Mouse (Mus musculus) retina, adult 2 months (tissue): Measurements from ENCODE around the gene Lrmda.

ENCODE experiments used
- DNase-seq: peaks from one replicate; pipeline ENCODE4 v3.0.0-alpha.2; 2012; ENCODE audit warnings: low read depth, low spot score

Lrmda gene

DNA sequence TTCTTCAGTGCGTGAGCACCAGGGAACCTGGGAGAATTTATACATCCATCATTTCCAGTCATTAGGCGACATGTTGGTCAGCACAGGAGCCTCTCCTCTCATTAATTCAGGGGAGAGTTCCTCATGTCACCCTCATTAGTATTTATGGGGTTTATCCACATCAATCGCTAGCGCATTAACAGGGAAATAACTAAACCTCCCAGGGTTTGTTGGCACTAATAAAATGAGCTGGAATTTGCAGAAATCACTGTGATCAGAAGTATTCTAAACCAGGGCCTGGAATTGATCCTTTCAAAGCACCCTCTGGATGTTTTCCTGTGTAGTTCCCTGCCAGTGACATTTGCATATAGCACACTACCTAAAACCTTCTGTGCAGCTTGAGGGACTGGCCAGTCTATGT, 382.9 kb downstream of the Lrmda start:
- DNase-seq = no peak

DNA sequence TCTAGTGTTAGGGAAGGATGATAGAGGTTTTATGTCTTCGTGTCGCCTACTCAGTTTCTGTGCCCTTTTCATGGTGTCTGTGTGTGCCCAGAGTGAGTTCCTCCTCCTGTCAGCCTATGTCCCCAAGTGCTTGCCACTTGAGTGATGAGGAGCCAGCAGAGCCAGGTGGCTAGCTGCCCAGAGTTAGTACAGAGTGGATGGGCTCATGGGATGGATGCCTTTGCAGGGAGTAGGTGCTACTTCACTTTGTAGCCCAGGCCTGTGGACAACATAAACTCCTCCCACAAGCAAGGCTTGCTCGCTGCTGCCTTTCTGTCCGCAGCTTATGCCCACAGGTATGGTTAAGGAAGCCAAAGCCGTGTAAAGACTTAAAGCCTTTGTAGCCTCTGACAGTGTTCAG, 387.1 kb downstream of the Lrmda start:
- DNase-seq = no peak

DNA sequence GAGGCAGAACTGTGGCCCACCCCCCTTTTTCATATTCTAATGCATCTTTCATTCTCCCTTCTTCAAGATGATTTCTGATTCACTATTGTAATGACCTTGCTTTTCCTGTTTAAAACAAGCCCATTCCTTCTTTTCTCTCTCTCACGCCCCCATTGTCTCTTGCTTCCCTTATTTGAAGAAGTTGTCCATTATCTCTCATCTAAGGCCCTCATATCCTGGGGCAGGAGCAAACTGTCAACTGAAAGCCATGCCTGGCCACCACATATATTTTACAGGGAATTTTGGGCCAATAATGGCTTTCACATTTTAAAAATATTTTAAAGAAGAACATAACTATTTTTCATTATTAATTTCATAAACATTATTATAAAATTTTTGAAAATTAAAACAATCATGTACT, 391.3 kb downstream of the Lrmda start:
- no peak for DNase-seq

DNA sequence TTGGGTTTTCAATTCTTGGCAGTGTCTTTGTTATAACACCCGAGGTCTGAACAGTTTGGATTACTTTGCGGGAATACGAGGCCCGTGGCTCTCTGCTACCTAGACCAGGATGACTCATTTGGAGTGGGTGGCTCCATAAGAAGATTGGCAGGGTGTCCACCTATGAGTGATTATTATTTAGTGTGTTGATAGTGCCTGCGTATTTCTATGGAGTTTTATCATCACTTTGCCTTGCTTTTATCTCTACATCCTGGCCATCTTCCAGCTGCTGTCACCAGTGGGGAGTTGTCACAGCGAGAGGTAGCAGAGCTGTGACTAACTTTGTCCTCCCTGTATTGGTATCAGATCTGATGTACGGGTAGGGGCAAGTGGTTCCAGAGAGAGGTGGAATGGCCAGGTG, 393.7 kb downstream of the Lrmda start:
- no peak for DNase-seq

DNA sequence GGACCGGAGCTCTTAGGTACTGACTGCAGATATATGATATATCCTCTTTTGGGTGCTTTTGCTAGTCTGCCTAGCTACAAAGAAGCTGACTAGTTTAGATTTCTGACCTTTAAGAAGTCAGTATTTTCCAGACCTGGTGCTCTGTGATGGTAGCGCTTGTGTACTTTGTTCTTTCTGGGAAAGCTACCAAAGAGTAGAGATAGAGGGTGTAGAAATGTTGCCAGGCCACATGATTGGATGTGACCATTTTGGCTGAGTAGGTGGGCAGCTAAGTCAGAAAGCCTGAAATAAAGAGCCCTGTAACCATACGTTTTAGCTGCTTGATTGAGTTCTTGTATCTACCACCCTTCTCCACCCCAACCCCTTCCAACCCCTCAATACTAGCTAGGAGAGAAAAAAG, 398.2 kb downstream of the Lrmda start:
- DNase-seq = no peak

DNA sequence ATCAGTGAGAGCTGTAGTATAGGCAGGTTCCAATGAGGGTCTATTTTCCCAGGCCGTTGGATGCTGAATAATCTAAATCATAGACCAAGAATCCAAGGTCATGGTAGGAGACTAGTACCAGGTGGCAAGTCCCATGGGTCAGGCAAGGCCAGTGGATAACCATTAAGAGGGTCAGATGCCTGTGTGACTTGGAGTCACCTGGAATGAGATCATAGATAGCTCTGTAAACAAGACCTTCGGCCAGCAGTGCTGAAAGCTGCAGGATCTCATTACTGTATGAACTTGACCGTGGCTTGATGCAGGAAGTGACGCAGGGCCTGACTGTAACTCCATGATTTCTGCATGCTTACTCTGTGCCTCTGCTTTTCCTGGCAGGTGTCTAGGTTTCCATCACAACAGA, 402.2 kb downstream of the Lrmda start:
- DNase-seq = no peak

DNA sequence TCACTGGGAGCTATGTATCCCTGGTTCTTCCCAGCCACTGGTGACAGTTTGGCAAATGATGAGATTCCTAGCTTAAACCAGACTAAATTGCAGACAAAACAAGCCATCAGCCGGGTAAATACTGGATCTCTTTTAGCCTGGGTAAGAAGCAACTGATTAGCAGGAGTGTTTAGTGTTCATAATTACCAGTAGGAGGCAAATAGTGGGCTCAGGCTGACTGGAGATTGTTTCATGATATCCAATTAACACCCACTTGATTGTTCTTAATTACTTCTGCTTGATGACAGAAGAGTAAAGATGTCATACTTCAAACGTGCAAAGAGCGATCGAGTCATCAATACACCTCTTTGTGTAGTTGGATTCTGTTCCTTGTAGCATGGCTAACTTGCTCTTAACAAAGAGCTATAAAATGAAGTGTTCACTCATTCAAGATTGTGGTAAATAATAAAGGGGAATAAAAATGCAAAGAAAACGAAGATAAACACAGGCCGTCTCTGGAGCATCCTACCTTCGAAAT, 405.6 kb downstream of the Lrmda start:
- DNase-seq = no peak

DNA sequence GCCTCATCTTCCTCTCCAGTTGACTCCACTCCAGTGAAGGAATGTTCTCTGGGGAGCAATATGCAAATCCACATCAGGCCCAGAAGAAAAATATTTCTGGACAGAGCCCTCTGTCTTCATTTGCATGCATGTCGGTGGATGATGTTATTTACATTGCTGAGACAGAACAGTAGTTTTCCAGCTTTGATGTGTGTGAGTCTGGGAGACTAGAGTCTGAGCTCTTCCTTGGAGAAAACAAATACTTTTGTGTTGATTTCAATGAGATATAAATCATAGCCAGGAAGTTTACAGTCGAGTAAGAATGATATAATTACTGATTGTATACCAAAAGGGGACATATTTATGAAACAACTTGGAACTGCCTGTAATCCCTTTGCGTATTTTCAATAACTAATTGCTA, 415.9 kb downstream of the Lrmda start:
- no peak for DNase-seq

DNA sequence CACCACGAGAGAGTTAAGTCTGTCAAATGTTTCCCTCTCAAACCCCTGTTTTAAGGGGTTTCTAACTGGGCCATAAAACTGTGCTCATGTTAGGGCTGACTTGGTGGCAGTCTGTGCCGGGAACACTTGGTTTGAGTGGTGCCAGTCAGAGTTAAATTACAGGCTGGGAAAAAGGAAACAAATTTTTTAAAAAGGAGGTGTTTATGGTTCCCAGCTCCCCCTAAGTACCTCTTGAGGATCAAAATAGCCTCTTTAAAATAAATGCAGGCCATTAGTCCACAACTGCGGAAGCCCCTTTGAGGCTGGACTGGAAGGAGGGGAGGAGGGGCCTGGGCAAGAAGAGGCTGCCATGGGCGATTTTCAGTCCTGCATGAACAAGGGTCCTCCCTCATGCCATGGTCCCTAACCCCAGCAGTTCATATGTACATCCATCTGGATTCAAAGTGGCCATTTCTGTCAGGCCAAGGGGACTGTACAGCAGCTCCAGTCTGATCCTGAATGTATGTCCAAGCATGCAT, 416.4 kb downstream of the Lrmda start:
- no peak for DNase-seq

DNA sequence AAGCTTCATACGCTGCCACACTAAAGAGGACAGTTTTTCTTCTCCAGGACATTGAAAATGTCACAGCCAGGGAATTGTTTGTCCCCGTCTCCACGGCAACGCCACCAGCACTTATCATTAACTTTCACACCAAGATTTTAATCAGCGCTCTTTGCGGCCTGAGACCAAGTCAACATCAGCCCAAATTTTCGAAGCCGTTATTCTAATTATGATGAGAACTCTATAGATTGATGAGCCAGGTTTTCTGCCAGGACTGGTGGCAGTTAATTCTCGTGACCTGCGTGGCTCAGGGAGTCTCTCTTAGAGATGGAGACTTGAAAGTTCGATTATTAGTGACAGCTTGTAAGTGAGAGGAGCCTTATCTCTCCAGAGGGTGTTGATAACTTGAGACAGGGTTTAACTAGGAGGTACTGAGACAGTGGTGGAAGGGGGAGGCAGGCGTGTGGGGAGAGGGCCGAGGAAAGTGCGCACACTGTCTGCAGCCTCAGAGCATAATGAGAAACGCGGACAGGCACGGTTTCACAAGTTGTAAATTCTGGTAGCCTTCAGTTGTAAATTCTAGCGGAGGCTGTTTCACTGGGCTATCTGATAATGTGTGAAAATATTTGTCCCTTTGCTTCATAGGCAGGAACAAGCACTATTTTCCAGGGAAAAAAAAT, 421.0 kb downstream of the Lrmda start:
- DNase-seq = no peak

DNA sequence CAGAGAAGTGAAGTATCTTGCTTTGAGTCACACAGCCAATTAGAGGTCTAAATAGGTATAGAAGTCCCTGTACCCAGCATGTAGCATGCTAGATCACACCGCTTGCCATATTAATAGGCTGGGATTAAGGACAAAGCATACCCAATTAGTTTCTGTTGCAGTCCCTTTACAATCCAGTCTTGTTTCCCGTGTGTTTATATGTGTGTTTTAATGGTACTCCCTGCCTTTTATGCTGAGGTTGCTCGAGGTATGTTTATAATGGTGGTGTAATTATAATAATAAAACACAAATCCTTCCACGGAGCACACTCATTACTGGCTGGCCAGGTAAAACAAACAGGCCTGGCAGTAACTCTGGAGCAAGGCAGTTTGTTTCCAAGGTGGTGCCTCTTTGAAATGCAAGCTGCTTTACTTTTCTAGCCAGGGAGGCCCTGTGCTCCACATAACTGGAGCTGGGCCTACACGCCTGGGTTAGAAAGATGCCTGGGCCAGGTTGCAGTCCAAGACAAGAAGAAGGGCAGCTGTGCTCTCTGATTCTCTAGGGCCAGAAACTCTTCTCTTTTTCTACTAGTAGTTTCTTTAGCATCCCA, 422.4 kb downstream of the Lrmda start:
- DNase-seq = no peak

DNA sequence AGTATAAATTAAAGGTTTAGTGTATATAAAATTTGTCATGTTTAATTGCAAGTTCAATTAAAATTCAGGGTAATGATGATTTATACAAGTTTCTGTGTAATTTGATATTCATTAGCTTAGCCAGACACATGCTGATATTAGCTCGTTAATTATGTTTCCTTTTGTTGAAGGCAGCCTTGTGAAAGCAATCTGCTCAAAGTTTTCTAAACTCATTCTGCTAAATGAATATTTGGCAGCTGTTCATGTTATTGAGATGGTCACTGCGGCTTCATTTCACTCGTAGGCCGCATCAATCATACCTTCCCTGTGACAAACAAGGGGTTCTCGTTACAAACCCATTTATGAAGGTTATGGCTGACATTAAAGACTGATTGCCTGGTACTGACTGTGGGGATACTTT, 423.2 kb downstream of the Lrmda start:
- DNase-seq = no peak

DNA sequence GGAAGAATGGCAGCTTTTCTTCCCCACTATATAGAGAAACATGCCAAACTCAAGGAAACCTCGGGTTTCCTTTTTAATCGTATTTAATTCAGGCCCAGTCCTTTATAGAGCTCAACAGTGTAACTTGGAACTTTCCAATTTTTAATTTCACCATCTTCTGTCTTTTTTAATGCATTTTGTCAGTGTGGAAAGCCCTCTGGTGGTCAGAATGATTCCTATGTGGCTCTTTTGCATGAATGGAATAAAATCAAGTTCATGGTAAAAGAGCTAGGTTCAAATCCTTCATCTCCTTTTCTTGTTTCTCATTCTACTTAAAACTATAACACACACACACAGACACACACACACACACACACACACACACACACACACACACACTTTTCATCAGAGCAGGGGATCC, 425.0 kb downstream of the Lrmda start:
- DNase-seq = no peak

DNA sequence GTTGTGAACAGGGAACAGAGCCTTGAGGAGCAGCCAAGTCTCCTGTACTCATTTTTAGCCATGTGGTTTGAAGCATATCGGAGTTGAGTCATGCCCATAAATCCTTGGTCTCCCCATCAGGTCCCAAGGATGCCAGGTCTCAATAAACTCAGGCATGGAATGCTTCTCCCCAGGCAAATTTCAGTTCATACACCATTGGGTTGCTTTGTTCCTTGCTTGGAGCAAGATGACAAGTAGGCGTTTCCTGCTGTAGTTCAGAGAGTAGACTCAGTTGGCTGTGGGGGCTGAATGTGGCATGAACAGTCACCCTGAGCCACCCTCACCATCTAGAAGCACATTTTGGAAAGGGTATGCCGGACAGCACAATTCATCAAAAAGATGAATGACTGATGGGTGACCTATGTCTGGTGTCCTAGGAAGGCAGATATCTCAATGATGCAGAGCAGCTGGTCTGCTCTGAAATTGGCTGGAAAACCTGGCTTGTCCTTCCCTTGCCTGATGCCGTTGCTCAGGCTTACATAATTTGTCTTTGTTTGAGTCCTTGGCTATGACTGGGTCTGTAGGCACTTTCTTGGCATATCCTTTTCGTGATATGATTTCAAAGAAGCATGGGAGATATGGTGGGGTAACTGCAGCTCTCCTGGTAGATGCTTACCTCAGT, 425.8 kb downstream of the Lrmda start:
- DNase-seq = no peak

DNA sequence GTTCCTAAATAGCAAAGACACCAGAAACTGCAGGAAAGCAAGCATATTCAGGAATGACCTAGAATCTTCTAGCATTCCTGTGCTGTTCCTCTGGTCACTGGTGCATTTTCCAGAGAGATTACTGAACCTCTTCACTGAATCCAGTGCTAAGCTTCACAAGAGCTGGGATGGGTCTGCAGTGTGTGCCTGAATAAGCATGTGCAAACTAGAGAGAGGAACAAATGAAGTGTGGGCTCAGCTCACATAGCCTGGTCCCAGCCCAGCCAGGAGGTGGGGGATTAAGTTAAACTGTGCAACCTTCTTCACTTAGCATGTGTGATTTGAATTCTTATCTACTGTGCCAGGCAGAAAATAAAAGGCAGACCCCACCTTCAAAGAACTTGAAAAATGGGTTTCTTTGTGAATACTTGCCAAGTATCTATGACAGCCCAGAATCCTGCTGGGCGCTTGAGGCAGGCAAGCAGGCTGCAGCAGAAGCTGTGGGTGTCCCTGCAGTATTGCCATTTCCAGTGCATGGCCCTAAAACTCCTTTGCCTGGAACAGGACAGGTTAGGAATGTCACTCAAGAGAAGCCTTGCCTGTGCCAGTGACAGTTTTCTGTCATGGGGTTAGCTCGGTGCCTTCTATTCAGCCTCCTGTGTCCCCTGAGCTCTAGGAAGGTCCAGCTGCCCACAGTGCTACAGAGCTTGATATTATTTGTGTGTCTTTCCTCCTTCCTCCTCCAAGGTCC, 426.5 kb downstream of the Lrmda start:
- DNase-seq = no peak

DNA sequence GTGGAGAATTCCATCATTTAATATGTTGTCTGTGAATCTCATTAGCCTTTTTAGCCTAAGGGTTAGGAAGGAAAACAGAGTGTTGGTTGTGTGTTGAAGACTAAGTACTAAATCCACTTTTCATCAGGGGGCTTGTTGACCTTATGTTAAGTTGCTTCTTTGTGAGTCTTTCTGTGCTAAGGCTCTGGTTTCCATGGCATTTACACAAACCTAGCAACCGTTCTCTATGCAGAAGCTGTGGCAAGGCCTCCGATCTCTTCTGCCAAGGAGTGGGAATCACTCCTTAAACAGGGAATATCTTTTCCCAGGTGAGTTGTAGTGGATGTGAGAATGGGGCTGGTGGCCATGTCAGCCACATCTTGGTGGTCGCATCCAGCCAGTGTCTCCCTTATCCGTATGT, 432.1 kb downstream of the Lrmda start:
- DNase-seq = no peak

DNA sequence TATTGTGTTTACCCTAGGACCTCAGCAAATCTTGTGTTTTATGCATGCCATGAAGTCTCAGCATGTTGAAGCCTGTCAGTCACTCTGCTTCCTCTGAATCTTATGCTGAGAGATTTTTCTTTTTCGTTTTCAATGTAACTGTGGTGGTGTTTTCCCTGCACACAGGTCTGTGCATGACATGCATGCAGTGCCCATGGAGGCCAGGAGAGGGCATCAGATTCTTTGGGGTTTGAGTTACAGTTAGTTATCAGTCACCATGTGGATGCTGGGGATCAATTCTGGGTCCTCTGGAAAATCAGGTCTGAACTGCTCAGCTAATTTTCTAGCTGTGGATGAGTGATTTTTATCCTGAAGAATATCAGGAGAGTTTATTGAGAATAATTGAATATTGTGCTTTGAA, 444.8 kb downstream of the Lrmda start:
- DNase-seq = no peak

DNA sequence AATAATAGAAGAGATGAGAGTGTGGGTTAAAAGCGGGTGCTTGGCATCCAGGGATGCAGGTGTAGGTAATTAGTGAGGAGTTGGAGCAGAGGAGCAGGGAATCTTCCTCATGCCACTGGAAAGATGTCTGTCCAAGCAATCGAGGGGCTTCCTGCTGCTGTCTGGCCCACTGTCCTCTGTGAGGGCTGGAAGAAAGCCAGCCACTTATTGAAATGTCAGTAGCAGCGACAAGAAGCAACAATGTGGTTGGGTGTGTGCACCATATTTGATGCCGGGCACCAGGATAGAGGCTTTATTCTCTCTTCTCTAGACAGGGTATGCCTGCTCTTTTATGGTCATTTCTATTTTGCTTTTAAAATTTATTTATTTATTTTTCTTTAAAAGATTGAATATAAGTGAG, 451.5 kb downstream of the Lrmda start:
- DNase-seq = no peak

DNA sequence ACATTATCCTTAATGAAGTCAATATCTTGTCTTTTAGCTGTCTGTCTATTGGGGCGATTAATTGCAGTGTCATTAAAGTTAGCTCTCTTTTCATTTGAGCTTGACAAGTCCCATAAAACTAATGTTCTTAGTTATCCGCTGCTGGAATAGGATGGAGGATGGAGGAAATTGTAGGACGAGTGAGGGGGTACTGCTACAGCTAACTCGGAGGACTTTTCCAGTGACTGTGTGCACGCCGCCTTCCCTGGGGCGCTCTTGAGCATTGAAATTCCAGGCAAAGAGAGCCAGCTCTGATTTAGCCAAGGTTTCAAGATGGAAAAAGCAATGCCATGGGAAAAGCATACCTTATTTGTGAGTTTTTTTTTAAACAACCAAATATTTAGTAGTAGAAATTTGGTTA, 453.9 kb downstream of the Lrmda start:
- DNase-seq = no peak

DNA sequence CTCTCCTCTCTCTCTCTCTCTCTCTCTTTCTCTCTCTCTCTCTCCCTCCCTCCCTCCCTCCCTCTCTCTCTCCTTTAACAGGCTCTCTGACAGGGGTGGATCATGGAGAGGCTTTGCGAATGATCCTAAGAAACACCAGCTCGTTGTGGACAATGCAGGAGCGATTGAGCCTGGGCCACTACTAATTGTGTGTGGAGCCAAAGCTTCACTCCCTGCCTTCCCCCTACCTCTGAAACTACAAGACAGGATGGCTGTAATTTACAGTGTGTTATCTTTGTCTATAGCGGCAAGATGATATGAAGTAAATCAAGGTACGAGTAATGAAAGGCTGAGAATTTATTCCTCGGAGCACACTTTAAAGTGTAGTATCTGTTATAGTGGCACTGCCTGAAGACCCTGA, 454.5 kb downstream of the Lrmda start:
- no peak for DNase-seq

DNA sequence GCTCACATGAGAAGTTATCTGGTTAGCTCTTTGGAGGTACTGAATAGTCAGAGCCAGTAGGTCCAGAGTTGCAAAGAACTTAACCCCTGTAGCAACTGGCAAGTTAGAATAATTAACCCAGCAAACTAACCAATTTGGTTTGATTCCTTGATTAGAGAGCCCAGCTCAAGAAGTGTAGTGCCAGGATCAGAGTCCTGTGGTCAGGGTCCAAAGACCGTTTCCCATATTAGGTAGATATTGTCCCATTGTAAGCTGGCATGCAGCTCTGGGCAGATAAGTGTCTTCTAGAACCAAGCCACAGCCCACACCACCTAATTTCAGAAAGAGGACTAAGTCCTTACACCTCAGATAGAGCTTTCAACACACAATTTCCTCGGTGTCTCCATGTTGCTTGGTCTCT, 473.8 kb downstream of the Lrmda start:
- no peak for DNase-seq

DNA sequence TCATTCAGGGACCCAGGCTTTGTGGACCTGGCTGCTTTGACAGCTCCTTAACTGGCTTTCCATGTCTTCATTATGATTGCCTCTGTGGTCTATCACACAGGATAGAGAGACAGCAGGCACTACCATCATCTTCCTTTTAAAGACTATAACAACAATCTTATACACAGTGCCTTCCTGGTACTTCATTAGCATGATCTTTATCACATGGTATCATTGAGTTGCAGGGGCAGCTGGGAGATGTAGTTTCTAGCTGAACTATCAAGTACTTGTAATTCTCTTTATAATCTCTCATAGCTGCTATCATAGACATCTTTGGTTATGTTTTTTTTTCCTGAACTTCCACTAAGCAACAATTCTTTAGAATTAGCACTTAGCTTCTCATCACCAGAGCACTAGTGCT, 474.8 kb downstream of the Lrmda start:
- no peak for DNase-seq
